Mouse (Mus musculus) cortical plate, adult 2 months (tissue): ENCODE data around the gene Rai14.

Experiments
- CTCF ChIP-seq: fragments of 200-500 bp; IDR thresholded peaks from 2 replicates; pipeline ENCODE4 v1.5.1; 2011; ENCODE audit warnings: mild to moderate bottlenecking, control low read depth, low read length; ENCODE audit not compliant: insufficient read depth; ENCODE audit errors: extremely low read depth
- POLR2A ChIP-seq: fragments of 200-500 bp; IDR thresholded peaks from 2 replicates; pipeline ENCODE4 v1.6.1; 2011; ENCODE audit warnings: mild to moderate bottlenecking, low read length, control low read depth; ENCODE audit not compliant: insufficient read depth; ENCODE audit errors: extremely low read depth

DNA sequence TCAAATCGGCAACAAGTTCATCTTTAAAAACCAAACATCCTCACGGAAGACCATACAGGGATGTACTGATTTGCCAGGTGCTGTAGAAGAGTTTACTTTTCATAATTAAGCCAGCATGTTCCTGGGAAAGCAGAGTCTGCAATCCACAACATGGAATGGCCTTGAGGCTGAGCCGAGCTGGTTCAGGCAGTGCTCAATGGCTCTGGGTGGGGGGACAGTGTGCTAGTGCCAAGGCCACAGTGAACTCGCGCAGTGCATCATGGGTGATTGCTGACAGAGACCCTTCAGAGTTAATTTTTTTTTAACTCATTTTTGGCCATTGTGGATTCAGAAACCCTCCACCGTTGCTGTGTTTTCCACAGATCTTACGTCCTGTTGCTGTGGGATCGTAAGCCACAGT is 10.1 kb downstream of the Rai14 start:
- TF ChIP-seq CTCF (no peak), POLR2A (no peak)
